Mouse (Mus musculus) midbrain, embryonic 13.5 days (tissue): ENCODE data around the gene Trhr2. TPM values are rescaled to one million over a fixed set of nuclear protein-coding genes. Genes with fewer than 3 reads are reported as not detected.

Experiments used
- ATAC-seq: fragments of 200-750 bp; cut with Nextera tagmentation; 2 replicates; pipeline ENCODE4 v1.8.0; 2017; ENCODE audit warnings: mild to moderate bottlenecking, moderate TSS enrichment, moderate library complexity
- H3K27ac ChIP-seq: fragments of 300-500 bp; sonication (generic); 2 replicates; pipeline ENCODE4 v1.5.1; 2015; ENCODE audit warnings: inconsistent platforms, mild to moderate bottlenecking, moderate library complexity
- H3K27me3 ChIP-seq: fragments of 300-500 bp; sonication (generic); 2 replicates; pipeline ENCODE4 v1.6.1; 2015; ENCODE audit warnings: mild to moderate bottlenecking, inconsistent platforms
- H3K36me3 ChIP-seq: fragments of 300-500 bp; sonication (generic); 2 replicates; pipeline ENCODE4 v1.6.1; 2015; ENCODE audit warnings: mild to moderate bottlenecking, inconsistent platforms
- H3K4me1 ChIP-seq: fragments of 300-500 bp; sonication (generic); replicated peaks from 2 replicates; pipeline ENCODE4 v1.6.1; 2015; ENCODE audit warnings: inconsistent platforms
- H3K4me2 ChIP-seq: fragments of 300-500 bp; sonication (generic); replicated peaks from 2 replicates; pipeline ENCODE4 v1.6.1; 2015; ENCODE audit warnings: moderate library complexity, mild to moderate bottlenecking, inconsistent platforms
- H3K4me3 ChIP-seq: fragments of 300-500 bp; sonication (generic); replicated peaks from 2 replicates; pipeline ENCODE4 v1.5.1; 2015; ENCODE audit warnings: mild to moderate bottlenecking, inconsistent platforms
- H3K9ac ChIP-seq: fragments of 300-500 bp; sonication (generic); replicated peaks from 2 replicates; pipeline ENCODE4 v1.6.1; 2015; ENCODE audit warnings: mild to moderate bottlenecking, inconsistent platforms
- H3K9me3 ChIP-seq: fragments of 300-500 bp; sonication (generic); 2 replicates; pipeline ENCODE4 v1.6.1; 2016; ENCODE audit warnings: mild to moderate bottlenecking, inconsistent platforms
- WGBS: fragments of 180-500 bp; shearing (Covaris S2); methylation state at CpG from one replicate; pipeline ENCODE4 v1.1.7; 2015; 5-methylcytosine and 5-hydroxymethylcytosine counted together
- polyA plus RNA-seq: library from polyadenylated mRNA; unstranded; fragments of >200 nt; fragmentation: Nextera tagmentation; extraction: Ambion mirVana; gene quantifications from 2 replicates; pipeline ENCODE4 v1.2.1, GENCODE M21; 2015

The Trhr2 gene
- polyA plus RNA-seq: not detected in 2 replicates

- Histone ChIP-seq H3K4me3 (no peak within 1 kb of the TSS), H3K9ac (no peak within 1 kb of the TSS), H3K9me3 (no peaks in the 10 kb centered on the region), H3K27ac (no peak within 1 kb of the TSS), H3K4me2 (no peak within 1 kb of the TSS), H3K36me3 (no peaks in the 10 kb centered on the region), H3K4me1 (no peaks in the 10 kb centered on the region), H3K27me3 (peaks cover 24% of the 10 kb centered on the region)
- WGBS: 79% methylated on average over 7 of the region's 7 CpGs
- no peak for ATAC-seq
Observed at GRCm38 (mm10) chr8:122360696-122361416, at the start of gene Trhr2. Trhr2 (minus strand) TSS chr8:122360746.

GRCm38 (mm10) chr8:122407678-122408077, 47.1 kb upstream of the Trhr2 start:
- Histone ChIP-seq H3K27ac (no peak overlapping the region), H3K4me3 (no peak overlapping the region), H3K4me1 (no peaks in the 10 kb centered on the region), H3K36me3 (peaks cover 98% of the 10 kb centered on the region), H3K9ac (no peak overlapping the region), H3K27me3 (no peaks in the 10 kb centered on the region), H3K4me2 (no peak overlapping the region), H3K9me3 (no peaks in the 10 kb centered on the region)
- ATAC-seq: no peak
- 95% methylated on average over 7 of the region's 7 CpGs for WGBS

GRCm38 (mm10) chr8:122405146-122405805, 44.7 kb upstream of the Trhr2 start:
- Histone ChIP-seq H3K27ac (no peak overlapping the region), H3K9ac (no peak overlapping the region), H3K4me3 (no peak overlapping the region), H3K9me3 (no peaks in the 10 kb centered on the region), H3K27me3 (no peaks in the 10 kb centered on the region), H3K4me1 (no peaks in the 10 kb centered on the region), H3K4me2 (no peak overlapping the region), H3K36me3 (peaks cover 98% of the 10 kb centered on the region)
- WGBS: 98% methylated on average over 9 of the region's 9 CpGs
- ATAC-seq: no peak

DNA sequence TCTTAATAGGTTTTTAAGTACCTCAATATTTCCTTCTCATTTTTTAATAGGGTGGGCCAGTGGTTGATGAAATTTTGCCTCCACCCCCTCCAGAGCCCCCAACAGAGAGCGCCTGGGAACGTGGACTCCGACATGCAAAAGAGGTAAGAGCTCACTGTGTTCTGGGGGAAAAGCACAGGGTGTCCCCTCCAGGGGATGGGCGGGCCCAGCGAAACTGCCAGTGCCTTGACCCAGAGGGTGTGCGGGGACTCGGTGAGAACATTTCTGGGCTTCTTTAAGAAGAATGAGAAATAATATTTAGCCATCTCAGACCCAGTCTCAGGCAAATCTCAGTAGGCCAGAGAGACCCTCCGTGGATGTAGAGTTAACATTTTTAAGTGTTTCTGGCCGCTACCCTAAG, 37.6 kb upstream of the Trhr2 start:
- H3K27me3 ChIP-seq: no peaks in the 10 kb centered on the region
- no peak overlapping the region for H3K4me3 ChIP-seq
- H3K4me2 ChIP-seq: no peak overlapping the region
- no peak overlapping the region for H3K27ac ChIP-seq
- H3K36me3 ChIP-seq: peaks cover 90% of the 10 kb centered on the region
- no peaks in the 10 kb centered on the region for H3K4me1 ChIP-seq
- ATAC-seq: no peak
- WGBS: 95% methylated on average over 9 of the region's 9 CpGs
- H3K9me3 ChIP-seq: no peaks in the 10 kb centered on the region
- no peak overlapping the region for H3K9ac ChIP-seq

GRCm38 (mm10) chr8:122395291-122395690, 34.7 kb upstream of the Trhr2 start:
- no peaks in the 10 kb centered on the region for H3K27me3 ChIP-seq
- no peak overlapping the region for H3K27ac ChIP-seq
- H3K4me1 ChIP-seq: no peaks in the 10 kb centered on the region
- no peaks in the 10 kb centered on the region for H3K9me3 ChIP-seq
- no peak overlapping the region for H3K9ac ChIP-seq
- H3K36me3 ChIP-seq: peaks cover 83% of the 10 kb centered on the region
- 85% methylated on average over 6 of the region's 6 CpGs for WGBS
- H3K4me3 ChIP-seq: no peak overlapping the region
- no peak for ATAC-seq
- H3K4me2 ChIP-seq: no peak overlapping the region

DNA sequence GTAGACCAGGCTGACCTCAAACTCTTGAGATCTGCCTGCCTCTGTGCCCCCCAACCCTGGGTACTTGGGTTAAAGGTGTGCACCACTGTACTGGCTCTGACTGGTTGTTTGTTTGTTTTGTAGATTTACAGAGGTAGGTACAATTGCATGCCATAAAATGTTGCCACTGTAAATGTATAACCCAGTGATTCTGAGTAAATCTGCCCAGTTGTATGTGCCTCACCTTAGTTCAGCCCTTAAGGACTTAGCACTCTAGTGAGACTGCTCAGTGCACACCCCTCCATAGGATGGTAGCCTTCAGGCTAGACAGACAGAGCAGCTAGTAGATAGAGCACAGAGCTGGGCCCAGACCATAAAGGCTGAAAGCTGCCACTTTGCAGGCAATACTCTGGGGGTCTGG, 33.2 kb upstream of the Trhr2 start:
- H3K27me3 ChIP-seq: no peaks in the 10 kb centered on the region
- H3K27ac ChIP-seq: no peak overlapping the region
- no peaks in the 10 kb centered on the region for H3K9me3 ChIP-seq
- H3K4me3 ChIP-seq: no peak overlapping the region
- no peaks in the 10 kb centered on the region for H3K4me1 ChIP-seq
- H3K36me3 ChIP-seq: peaks cover 81% of the 10 kb centered on the region
- no peak for ATAC-seq
- no peak overlapping the region for H3K9ac ChIP-seq
- no peak overlapping the region for H3K4me2 ChIP-seq

DNA sequence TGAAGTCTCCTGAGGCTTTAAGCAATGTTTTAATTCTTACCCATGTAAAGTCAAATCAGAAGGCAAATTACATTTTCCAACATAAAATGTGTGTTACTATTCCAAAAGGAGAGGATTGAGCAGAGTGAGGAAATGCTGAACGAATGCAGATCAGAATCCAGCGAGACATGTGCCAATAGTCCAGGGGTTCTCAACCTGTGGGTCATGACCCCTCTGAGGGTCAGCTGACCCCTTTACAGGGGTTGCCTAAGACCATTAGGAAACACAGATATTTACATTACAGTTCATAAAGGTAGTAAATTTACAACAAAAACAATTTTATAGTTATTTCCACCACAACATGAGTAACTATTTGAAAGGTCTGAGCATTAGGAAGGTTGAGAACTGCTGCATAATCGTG, 30.2 kb upstream of the Trhr2 start:
- WGBS: 87% methylated on average over 3 of the region's 3 CpGs

DNA sequence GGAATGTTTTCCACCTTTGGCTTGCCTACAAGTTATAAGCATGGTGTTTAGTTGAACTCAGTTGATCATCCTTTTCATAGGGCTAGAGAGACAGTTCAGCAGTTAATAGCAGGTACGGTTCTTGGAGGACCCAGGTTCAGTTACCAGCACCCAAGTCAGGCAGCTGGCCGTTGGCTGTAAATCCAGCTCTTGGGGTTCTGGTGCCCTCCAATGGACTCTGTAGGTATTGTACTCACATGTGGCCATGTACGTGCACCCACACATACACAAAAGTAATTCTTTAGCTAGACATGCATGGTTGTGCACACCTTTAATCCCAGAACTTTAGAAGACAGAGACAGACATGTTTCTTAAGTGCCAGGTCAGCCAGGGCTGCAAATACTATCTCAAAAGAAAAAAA, 28.8 kb upstream of the Trhr2 start:
- Histone ChIP-seq H3K9me3 (no peaks in the 10 kb centered on the region), H3K27me3 (no peaks in the 10 kb centered on the region), H3K36me3 (peaks cover 91% of the 10 kb centered on the region), H3K4me3 (no peak overlapping the region), H3K9ac (no peak overlapping the region), H3K4me2 (no peak overlapping the region), H3K4me1 (no peaks in the 10 kb centered on the region), H3K27ac (no peak overlapping the region)
- WGBS: 87% methylated on average over 3 of the region's 3 CpGs
- ATAC-seq: no peak

More for the DNA sequence above, 30.2 kb upstream of the Trhr2 start:
- Histone ChIP-seq H3K27ac (no peak overlapping the region), H3K27me3 (no peaks in the 10 kb centered on the region), H3K4me2 (no peak overlapping the region), H3K4me1 (no peaks in the 10 kb centered on the region), H3K9ac (no peak overlapping the region), H3K36me3 (peaks cover 88% of the 10 kb centered on the region), H3K9me3 (no peaks in the 10 kb centered on the region), H3K4me3 (no peak overlapping the region)
- ATAC-seq: no peak

DNA sequence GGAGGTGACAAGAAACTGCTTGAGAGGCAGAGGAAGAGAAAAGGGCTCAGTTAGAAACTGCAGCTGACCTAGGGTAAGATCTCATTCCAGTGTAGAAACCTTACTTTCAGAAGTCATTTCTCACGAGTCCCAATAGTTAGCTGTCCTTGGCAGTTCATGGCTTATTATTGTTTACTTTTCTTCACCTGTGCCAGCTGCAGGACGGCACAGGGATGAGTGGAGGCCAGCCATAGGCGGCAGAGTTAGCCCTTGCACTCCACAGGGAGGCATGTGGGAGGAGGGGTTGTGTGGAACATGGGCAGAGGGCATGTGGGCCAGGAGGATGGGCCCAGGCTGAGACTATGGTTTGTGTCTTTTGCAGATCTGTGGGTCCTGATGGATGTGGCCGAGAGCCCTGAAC, 22.5 kb upstream of the Trhr2 start:
- ATAC-seq: no peak
- Histone ChIP-seq H3K27ac (no peak overlapping the region), H3K4me1 (peaks cover 17% of the 10 kb centered on the region), H3K9me3 (no peaks in the 10 kb centered on the region), H3K36me3 (peaks cover 66% of the 10 kb centered on the region), H3K4me3 (no peak overlapping the region), H3K9ac (no peak overlapping the region), H3K4me2 (no peak overlapping the region), H3K27me3 (no peaks in the 10 kb centered on the region)
- 90% methylated on average over 4 of the region's 4 CpGs for WGBS

DNA sequence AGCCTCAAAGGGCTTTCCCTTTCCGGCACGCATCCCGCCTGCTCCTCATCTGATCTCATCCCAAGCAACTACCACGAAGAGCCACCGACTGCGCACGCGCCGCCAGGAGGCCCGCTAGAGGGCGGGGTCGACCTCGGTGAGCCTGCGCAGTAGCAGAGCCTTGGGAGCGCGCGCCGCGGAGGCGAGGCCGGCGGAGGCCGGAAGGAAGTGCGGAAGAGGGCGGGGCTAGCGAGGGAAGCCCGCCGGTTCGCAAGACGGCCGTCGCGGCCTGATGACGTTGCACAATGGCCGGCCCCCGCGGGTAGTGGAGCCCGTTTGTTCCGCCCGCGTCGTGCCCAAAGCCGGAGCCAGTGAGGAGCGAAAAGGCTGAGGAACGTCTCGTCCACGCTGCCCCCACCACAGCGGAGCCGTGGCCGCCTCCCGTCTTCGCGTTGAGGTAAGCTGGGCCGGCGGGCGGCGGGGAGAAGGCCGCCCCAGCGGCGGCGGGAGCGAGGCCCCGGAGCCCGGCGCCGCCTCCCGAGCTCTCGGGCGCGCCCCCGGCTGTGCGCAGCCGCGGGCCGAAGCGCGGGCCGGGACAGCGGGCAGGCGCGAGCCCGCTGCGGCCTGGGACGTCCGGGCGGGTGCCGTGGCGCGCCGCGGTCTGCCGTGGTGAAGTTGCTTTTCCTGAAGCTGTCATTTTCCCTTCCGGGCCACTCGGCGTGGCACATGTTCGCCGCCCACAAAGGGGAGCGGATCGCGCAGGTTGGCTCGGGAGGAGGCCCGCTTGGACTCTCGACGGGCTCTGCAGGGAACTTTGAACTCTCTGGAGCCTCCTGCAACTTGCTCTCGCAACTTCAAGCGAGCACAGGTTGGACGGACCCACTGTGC, 16.1 kb upstream of the Trhr2 start, which contains the start of gene Zc3h18:
Gene Zc3h18 (plus strand): TSS at position 245 of the 867 bp plus-strand sequence.
- under 1% methylated on average over 107 of the region's 107 CpGs for WGBS
- Histone ChIP-seq H3K9ac (peak within 1 kb of the TSS; percentile 90), H3K9me3 (no peaks in the 10 kb centered on the region), H3K4me3 (peak within 1 kb of the TSS; percentile 95), H3K27ac (peak within 1 kb of the TSS; percentile 92), H3K4me1 (peaks cover 36% of the 10 kb centered on the region), H3K4me2 (peak within 1 kb of the TSS; percentile 95), H3K27me3 (no peaks in the 10 kb centered on the region), H3K36me3 (peaks cover 16% of the 10 kb centered on the region)
- peak; percentile 94 for ATAC-seq

GRCm38 (mm10) chr8:122375751-122376364, 15.3 kb upstream of the Trhr2 start:
- Histone ChIP-seq H3K27me3 (no peaks in the 10 kb centered on the region), H3K27ac (0 out of 2 replicates have a peak overlapping the region, but pooled peaks have one; percentile 26), H3K9me3 (no peaks in the 10 kb centered on the region), H3K36me3 (peaks cover 14% of the 10 kb centered on the region), H3K4me1 (peaks cover 33% of the 10 kb centered on the region), H3K4me2 (peak overlapping the region; percentile 53), H3K4me3 (peak overlapping the region; percentile 95), H3K9ac (peak overlapping the region; percentile 45)
- 30% methylated on average over 13 of the region's 13 CpGs for WGBS
- ATAC-seq: peak; percentile 49
